Mouse (Mus musculus) lung, adult 2 months (tissue): ENCODE measurements around the gene Tango2.

Experiments used
- CTCF ChIP-seq: fragments of 200-500 bp; IDR thresholded peaks from 2 replicates; pipeline ENCODE4 v1.5.1; 2011; ENCODE audit warnings: mild to moderate bottlenecking, low read length, control low read depth; ENCODE audit not compliant: insufficient read depth
- POLR2A ChIP-seq: fragments of 200-500 bp; IDR thresholded peaks from 2 replicates; pipeline ENCODE4 v1.6.1; 2011; ENCODE audit warnings: low read depth, mild to moderate bottlenecking, control low read depth, low read length, borderline replicate concordance; ENCODE audit errors: extremely low read depth

DNA sequence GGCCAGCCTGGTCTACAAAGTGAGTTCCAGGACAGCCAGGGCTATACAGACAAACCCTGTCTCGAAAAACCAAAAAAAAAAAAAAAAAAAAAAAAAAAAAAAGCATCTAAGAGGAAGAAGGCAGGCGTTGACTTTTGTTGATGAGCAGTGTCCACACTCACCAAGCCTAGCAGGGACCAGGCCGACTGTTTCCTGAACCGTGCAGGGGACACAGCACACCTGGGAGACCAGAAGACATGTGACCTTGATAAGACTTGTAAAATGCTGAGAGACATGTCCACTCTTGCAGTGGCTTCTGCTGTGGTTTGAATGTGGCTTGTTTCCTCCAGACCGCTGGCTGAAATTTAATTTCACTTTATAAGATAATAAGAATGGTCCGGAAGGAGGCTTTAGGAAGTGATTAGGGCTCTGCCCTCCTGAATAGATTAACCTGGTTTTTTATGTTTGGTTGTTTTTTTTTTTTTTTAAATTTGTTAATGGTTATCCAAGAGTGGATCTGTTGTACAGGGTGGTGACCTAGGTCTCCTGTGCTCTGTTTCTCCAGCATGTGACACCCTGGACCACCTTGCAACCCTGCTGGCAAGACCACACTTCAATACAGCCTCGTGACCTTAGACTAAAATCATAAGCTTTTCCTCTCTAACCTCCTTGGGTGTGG is 28.5 kb upstream of the Tango2 start:
- TF ChIP-seq CTCF (no peak), POLR2A (no peak)
